Mouse (Mus musculus) mesoderm, embryonic 11.5 days (tissue): ENCODE measurements around the gene Gm28551.

Experiments used
- DNase-seq: peaks from one replicate; pipeline ENCODE4 v3.0.0-alpha.2; 2012; ENCODE audit warnings: low read depth, low spot score

Gm28551 gene

DNA sequence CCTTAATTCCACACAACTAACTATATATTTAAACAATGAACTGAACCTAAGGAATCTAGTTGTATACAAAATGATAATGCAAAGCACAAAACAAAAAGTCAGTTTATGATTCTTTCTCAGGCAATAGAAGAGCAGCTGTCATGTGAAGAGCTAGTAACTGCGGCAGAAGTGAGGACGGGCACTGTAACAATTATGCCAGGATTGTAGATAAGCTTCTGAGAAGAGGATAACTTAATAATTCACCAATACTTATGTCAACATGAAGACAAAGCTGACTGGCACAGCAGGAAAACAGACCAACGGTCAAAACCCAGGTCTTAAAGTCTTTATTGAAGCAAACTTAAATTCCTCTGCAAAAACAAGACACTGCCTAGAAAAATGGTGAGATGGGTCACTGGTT, 61.3 kb downstream of the Gm28551 start:
- DNase-seq = no peak
